Mouse (Mus musculus) testis, adult 2 months (tissue): ENCODE measurements at regions not wholly inside any gene's neighbourhood (a gene's known extent, or its start where the extent isn't known, plus 50 kb on each side); places are given as distances from the start of the nearest gene placed in this dataset.

Experiments
- CTCF ChIP-seq: fragments of 200-500 bp; IDR thresholded peaks from 2 replicates; pipeline ENCODE4 v1.5.1; 2012; ENCODE audit warnings: low read depth, mild to moderate bottlenecking, inconsistent platforms, low read length, moderate library complexity; ENCODE audit not compliant: control insufficient read depth, insufficient read depth, insufficient replicate concordance
- POLR2A ChIP-seq: fragments of 200-500 bp; IDR thresholded peaks from 2 replicates; pipeline ENCODE4 v1.6.1; 2012; ENCODE audit warnings: low read depth, mild to moderate bottlenecking, inconsistent platforms, low read length, moderate library complexity; ENCODE audit not compliant: control insufficient read depth

DNA sequence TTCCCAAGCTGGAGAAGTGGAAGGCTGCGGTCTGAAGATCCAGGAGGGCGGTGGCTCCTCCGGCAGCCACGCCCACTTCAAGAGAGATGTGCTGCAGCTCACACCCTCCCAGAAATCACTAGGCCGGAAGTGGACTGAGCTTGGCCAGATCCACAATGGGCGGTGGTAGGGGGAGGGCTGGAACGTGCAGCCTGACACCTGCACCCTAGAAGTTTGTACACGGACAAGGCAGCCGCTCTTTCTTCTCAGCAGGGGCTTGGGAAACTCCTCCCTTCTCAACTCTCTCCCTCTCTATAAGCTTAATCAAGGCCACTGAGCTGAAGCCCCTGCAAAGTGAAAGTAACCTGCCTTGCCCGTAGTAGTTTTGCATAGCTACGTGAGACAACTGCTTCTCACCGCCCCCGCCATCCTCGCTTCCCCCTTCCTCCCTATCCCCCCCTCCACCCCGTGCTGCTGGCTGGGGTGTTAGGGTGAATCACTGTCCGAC, 538.8 kb upstream of the Lrrc6 start:
- TF ChIP-seq POLR2A (peak; percentile 38; the same call in 1 of the 2 replicates), CTCF (no peak)
